Mouse (Mus musculus) heart, embryonic 14.5 days (tissue): Measurements from ENCODE around the gene Olfm2. TPM values are rescaled to one million over a fixed set of nuclear protein-coding genes. Genes with fewer than 3 reads are reported as not detected.

Source experiments
- ATAC-seq: fragments of 200-750 bp; cut with Nextera tagmentation; 2 replicates; pipeline ENCODE4 v1.8.0; 2017; ENCODE audit warnings: low read depth, moderate TSS enrichment; ENCODE audit not compliant: insufficient number of reproducible peaks, insufficient read depth, low FRiP score
- H3K27ac ChIP-seq, 2 experiments: fragments of 200-500 bp in 1 of 2; fragments of 300-500 bp in 1 of 2; sonication (generic) in 1 of 2; replicated peaks in 1 of 2; 2 replicates each; pipeline ENCODE4 v1.5.1; 2012 to 2014; ENCODE audit warnings: low read depth in 2 of 2, low read length in 2 of 2, control low read depth in 1 of 2, mild to moderate bottlenecking in 1 of 2, mixed read lengths in 1 of 2; ENCODE audit not compliant: control insufficient read depth in 1 of 2, insufficient read depth in 1 of 2
- H3K27me3 ChIP-seq: fragments of 300-500 bp; sonication (generic); 2 replicates; pipeline ENCODE4 v1.6.1; 2014; ENCODE audit warnings: mild to moderate bottlenecking, low read length, control low read depth; ENCODE audit not compliant: control insufficient read depth, insufficient read depth
- H3K36me3 ChIP-seq: fragments of 300-500 bp; sonication (generic); 2 replicates; pipeline ENCODE4 v1.6.1; 2014; ENCODE audit warnings: mild to moderate bottlenecking, control low read depth, low read length, mixed read lengths; ENCODE audit not compliant: control insufficient read depth, insufficient read depth
- H3K4me1 ChIP-seq, 2 experiments: fragments of 200-500 bp in 1 of 2; fragments of 300-500 bp in 1 of 2; sonication (generic) in 1 of 2; 2 replicates each; pipeline ENCODE4 v1.6.1; 2012 to 2014; ENCODE audit warnings: low read length in 2 of 2, control low read depth in 1 of 2, mixed read lengths in 1 of 2; ENCODE audit not compliant: control insufficient read depth in 2 of 2, insufficient read depth in 2 of 2
- H3K4me2 ChIP-seq: fragments of 300-500 bp; sonication (generic); 2 replicates; pipeline ENCODE4 v1.6.1; 2014; ENCODE audit warnings: mild to moderate bottlenecking, low read length
- H3K4me3 ChIP-seq, 2 experiments: fragments of 200-500 bp in 1 of 2; fragments of 300-500 bp in 1 of 2; sonication (generic) in 1 of 2; 2 replicates each; pipeline ENCODE4 v1.5.1; 2012 to 2014; ENCODE audit warnings: low read length in 2 of 2, mild to moderate bottlenecking in 2 of 2, control low read depth in 1 of 2, low read depth in 1 of 2, moderate library complexity in 1 of 2; ENCODE audit not compliant: control insufficient read depth in 1 of 2, insufficient read depth in 1 of 2
- H3K9ac ChIP-seq: fragments of 300-500 bp; sonication (generic); 2 replicates; pipeline ENCODE4 v1.6.1; 2014; ENCODE audit warnings: mild to moderate bottlenecking, low read length
- H3K9me3 ChIP-seq: fragments of 300-500 bp; sonication (generic); 2 replicates; pipeline ENCODE4 v1.6.1; 2016; ENCODE audit warnings: low read length, control low read depth; ENCODE audit not compliant: control insufficient read depth
- WGBS: fragments of 180-500 bp; shearing (Covaris S2); extraction: QIAGEN DNeasy Blood & Tissue Kit; methylation state at CpG from one replicate; pipeline ENCODE4 v1.1.7; 2014; 5-methylcytosine and 5-hydroxymethylcytosine counted together
- polyA plus RNA-seq: library from polyadenylated mRNA; unstranded; fragments of >200 nt; fragmentation: Nextera tagmentation; extraction: Ambion mirVana; gene quantifications from 2 replicates; pipeline ENCODE4 v1.2.1, GENCODE M21; 2014

Olfm2 gene
- polyA plus RNA-seq, 1 experiment from 2014 or later = 1.3 TPM

DNA sequence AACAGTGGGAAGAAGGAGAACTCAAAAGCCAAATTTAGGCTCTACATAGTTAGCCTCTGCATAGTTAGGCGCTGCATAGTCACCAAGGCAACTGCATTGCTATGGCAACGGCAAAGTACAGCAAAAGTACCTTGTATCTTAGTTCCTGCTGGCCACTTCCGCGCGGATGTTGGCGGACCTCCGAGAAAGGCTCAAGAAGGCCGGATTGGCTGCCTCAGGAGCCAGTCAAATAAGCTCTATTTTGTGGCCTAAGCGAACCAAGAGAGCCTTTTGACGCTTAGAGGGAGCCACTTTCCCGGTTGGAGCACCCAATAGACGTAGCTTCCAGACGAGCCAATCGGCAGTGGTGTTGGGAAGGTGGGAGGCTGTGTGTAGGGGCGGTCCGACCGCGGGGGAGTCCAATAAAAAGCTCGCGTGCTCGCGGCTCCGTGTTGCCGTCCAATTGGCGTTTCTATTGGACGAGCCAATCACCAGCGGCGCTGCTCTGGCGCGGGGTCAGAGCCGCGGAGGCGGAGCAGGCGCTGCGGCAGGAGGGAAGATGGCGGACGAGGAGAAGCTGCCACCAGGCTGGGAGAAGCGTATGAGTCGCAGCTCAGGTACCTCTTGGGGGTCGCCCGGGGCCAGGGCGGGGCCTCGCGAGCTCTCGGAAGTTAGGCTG, 94.4 kb downstream of the Olfm2 start, which contains the start of gene Pin1:
Gene Pin1, plus strand, starts transcription at position 494 of the 658 bp plus-strand sequence.
- no peaks in the 10 kb centered on the region for H3K9me3 ChIP-seq
- H3K36me3 ChIP-seq = peaks cover 56% of the 10 kb centered on the region
- peak; percentile 99 for ATAC-seq
- peak within 1 kb of the TSS; percentile 79 to 96 for H3K4me3 ChIP-seq
- peaks cover 2 to 20% of the 10 kb centered on the region in 2 experiments; a peak in 2 of 4 replicates for H3K4me1 ChIP-seq
- 0 out of 4 replicates have a peak within 1 kb of the TSS, but pooled peaks of 1 of the 2 experiments have one; percentile 42 for H3K27ac ChIP-seq
- peak within 1 kb of the TSS; percentile 85 for H3K4me2 ChIP-seq
- no peaks in the 10 kb centered on the region for H3K27me3 ChIP-seq
- WGBS = under 1% methylated on average over 44 of the region's 45 CpGs
- H3K9ac ChIP-seq = peak within 1 kb of the TSS; percentile 93

- peak overlapping the region; percentile 99 for H3K4me2 ChIP-seq
- H3K27me3 ChIP-seq = no peaks in the 10 kb centered on the region
- H3K4me3 ChIP-seq = peak overlapping the region; percentile 90 to 96
- 2% methylated on average over 17 of the region's 17 CpGs for WGBS
- peak overlapping the region; percentile 82 for H3K9ac ChIP-seq
- no peaks in the 10 kb centered on the region for H3K9me3 ChIP-seq
- H3K4me1 ChIP-seq = peaks cover 4 to 22% of the 10 kb centered on the region in 2 experiments
- peak overlapping the region; percentile 68 to 98 for H3K27ac ChIP-seq
- peaks cover 35% of the 10 kb centered on the region for H3K36me3 ChIP-seq
- ATAC-seq = no peak
Measured at GRCm38 (mm10) chr9:20645121-20645520, 101.0 kb downstream of the Olfm2 start.

DNA sequence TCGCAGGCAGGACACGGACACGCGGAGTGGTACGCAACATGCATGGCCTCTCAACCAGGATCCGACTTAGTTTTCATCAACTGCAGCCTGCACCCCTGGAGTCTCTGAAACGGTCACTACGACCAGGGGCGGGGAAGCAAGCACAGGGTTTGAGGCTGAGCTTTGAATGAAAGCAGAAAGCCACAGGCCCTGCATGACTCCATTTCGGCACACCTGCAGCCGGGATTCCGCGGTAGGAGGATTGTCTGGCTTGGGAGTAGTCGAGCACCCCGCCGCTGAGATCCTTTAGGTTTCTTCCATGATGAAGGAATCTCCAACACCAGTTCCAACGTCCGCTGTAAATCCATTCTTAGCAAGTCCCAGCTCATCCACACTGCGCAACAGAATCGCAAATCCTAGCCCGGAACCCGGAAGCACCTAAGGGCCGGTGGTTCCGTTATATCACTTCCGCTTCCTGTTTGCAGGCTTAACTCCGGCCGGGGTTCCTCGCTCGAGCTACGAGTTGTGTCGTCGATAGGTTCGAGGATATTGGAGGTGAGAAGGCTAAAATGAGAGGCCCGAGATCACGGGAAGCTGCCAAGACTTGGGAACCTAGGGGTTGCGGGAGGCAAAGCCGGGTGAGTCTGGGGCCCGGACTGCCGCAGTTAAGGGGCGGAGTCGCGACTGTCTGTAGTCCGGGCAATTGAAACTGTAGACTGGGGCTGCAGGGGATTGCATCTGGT, 101.6 kb downstream of the Olfm2 start, which contains the start of gene Fbxl12:
Gene Fbxl12, minus strand, starts transcription at position 408 of the 722 bp plus-strand sequence.
- H3K9ac ChIP-seq = peak within 1 kb of the TSS; percentile 82
- H3K4me3 ChIP-seq = peak within 1 kb of the TSS; percentile 90 to 96
- peak within 1 kb of the TSS; percentile 68 to 98 for H3K27ac ChIP-seq
- H3K4me1 ChIP-seq = peaks cover 4 to 22% of the 10 kb centered on the region in 2 experiments
- WGBS = under 1% methylated on average over 43 of the region's 43 CpGs
- no peak for ATAC-seq
- H3K9me3 ChIP-seq = no peaks in the 10 kb centered on the region
- H3K4me2 ChIP-seq = peak within 1 kb of the TSS; percentile 99
- H3K27me3 ChIP-seq = no peaks in the 10 kb centered on the region
- H3K36me3 ChIP-seq = peaks cover 35% of the 10 kb centered on the region

DNA sequence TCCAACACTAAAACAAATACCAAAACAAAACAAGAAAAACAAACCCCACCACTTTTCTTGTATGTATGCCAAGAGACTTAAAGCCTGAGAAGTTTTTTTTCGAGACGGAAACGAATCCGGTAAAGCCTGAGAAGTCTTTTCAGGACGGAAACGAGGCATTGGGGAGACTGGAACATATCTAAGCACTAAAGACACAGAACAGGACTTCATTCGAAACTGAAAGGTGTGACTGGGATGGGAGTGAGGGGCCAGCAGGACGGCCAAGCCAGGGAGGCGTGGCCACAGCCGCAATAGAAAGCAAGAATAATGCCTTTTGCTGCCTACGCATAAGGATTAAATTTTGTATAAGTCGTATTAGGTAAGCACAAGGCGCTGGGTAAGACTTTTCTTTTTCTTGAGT, 102.4 kb downstream of the Olfm2 start:
- 7% methylated on average over 13 of the region's 13 CpGs for WGBS
- Histone ChIP-seq H3K36me3 (peaks cover 34% of the 10 kb centered on the region), H3K9ac (peak overlapping the region; percentile 82), H3K4me3 (peak overlapping the region; percentile 90 to 96), H3K27me3 (no peaks in the 10 kb centered on the region), H3K4me2 (peak overlapping the region; percentile 99), H3K9me3 (no peaks in the 10 kb centered on the region), H3K27ac (peak overlapping the region in 1 of 2 experiments; percentile 98; a peak in 2 of 4 replicates), H3K4me1 (peaks cover 4 to 22% of the 10 kb centered on the region in 2 experiments)
- ATAC-seq = no peak

- Histone ChIP-seq H3K36me3 (peaks cover 33% of the 10 kb centered on the region), H3K4me3 (peak overlapping the region; percentile 90 to 96), H3K9me3 (no peaks in the 10 kb centered on the region), H3K4me2 (peak overlapping the region; percentile 99), H3K9ac (peak overlapping the region; percentile 82), H3K4me1 (peaks cover 4 to 22% of the 10 kb centered on the region in 2 experiments), H3K27ac (peak overlapping the region; percentile 97 to 98), H3K27me3 (no peaks in the 10 kb centered on the region)
- ATAC-seq = peak; percentile 74
- under 1% methylated on average over 30 of the region's 30 CpGs for WGBS
Measured at GRCm38 (mm10) chr9:20642896-20643466, 103.2 kb downstream of the Olfm2 start.

- Histone ChIP-seq H3K27me3 (no peaks in the 10 kb centered on the region), H3K4me1 (peaks cover 4 to 22% of the 10 kb centered on the region in 2 experiments), H3K9me3 (no peaks in the 10 kb centered on the region), H3K9ac (peak within 1 kb of the TSS; percentile 98), H3K4me3 (peak within 1 kb of the TSS; percentile 90 to 96), H3K36me3 (peaks cover 33% of the 10 kb centered on the region), H3K27ac (peak within 1 kb of the TSS; percentile 97 to 98), H3K4me2 (peak within 1 kb of the TSS; percentile 99)
- peak; percentile 92 for ATAC-seq
- WGBS = under 1% methylated on average over 51 of the region's 51 CpGs
Measured at GRCm38 (mm10) chr9:20642101-20642895, 103.9 kb downstream of the Olfm2 start, which contains the start of gene Ubl5. Ubl5 (plus strand) TSS chr9:20642878.
